Comparison of ENCODE assay signal across 18 mouse cellular contexts in genomic region chr1:38251448-38251847, GRCm38 (mm10).
"Had no signal": no experiment of that assay in that cellular context is flagged by ENCODE, and none has a peak within 500 bp of the region (broad histone marks: within the 10 kb centered on the region; RNA-seq: fewer than 3 reads in every experiment).

No protein-coding gene starts in this region.

- H3K9ac ChIP-seq: lung, embryonic 14.5 days; midbrain, embryonic 12.5 days; neural tube, embryonic 13.5 days; neural tube, embryonic 15.5 days had no signal

- H3K4me3 ChIP-seq: midbrain, embryonic 10.5 days; midbrain, embryonic 12.5 days; myocyte; neural tube, embryonic 13.5 days; neural tube, embryonic 15.5 days had no signal

- H3K4me2 ChIP-seq: lung, embryonic 14.5 days; midbrain, embryonic 12.5 days; neural tube, embryonic 13.5 days; neural tube, embryonic 15.5 days had no signal

- DNase-seq: lung, adult 18-20 months; lung, postnatal 10 days; lung, postnatal 4 days; retina, postnatal 1 day; right cerebral cortex, adult 18-20 months; right cerebral cortex, postnatal 25 days; right cerebral cortex, postnatal 4 days; spleen, adult 18-20 months; thymus, adult 18-20 months; thymus, postnatal 25 days; thymus, postnatal 4 days had no signal

- H3K27me3 ChIP-seq: midbrain, embryonic 12.5 days; neural tube, embryonic 13.5 days; neural tube, embryonic 15.5 days had no signal

- H3K36me3 ChIP-seq: midbrain, embryonic 10.5 days; midbrain, embryonic 12.5 days; neural tube, embryonic 13.5 days; neural tube, embryonic 15.5 days had no signal

- ATAC-seq: midbrain, embryonic 16.5 days had no signal

- H3K27ac ChIP-seq: midbrain, embryonic 10.5 days; midbrain, embryonic 12.5 days; neural tube, embryonic 13.5 days; neural tube, embryonic 15.5 days had no signal

- H3K9me3 ChIP-seq: midbrain, embryonic 10.5 days; midbrain, embryonic 12.5 days; neural tube, embryonic 13.5 days; neural tube, embryonic 15.5 days had no signal

- H3K4me1 ChIP-seq: midbrain, embryonic 10.5 days; midbrain, embryonic 12.5 days had no signal
